Mouse (Mus musculus) liver, postnatal 0 days (tissue): Measurements from ENCODE around the gene Brk1.

ENCODE experiments used
- CTCF ChIP-seq: sonication (generic); IDR thresholded peaks from 2 replicates; pipeline ENCODE4 v1.5.1; 2016; ENCODE audit warnings: antibody characterized with exemption, low read depth
- EP300 ChIP-seq: IDR thresholded peaks from 2 replicates; pipeline ENCODE4 v1.6.1; 2016; ENCODE audit warnings: antibody characterized with exemption, low read depth, mild to moderate bottlenecking

- no peak for TF ChIP-seq EP300
- TF ChIP-seq CTCF: no peak
Measured at GRCm38 (mm10) chr6:113579306-113579705, 25.3 kb upstream of the Brk1 start.
